Mouse (Mus musculus): ENCODE measurements around the gene Mrgprh. TPM values are rescaled to one million over a fixed set of nuclear protein-coding genes. Genes with fewer than 3 reads are reported as not detected.
"Not testable (repeated sequence)": the region's sequence is repeated elsewhere in the genome, so short reads cannot be mapped to it uniquely, and the experiment has no call there.

Mrgprh gene
- polyA plus RNA-seq, 1 experiment: not detected

GRCm38 (mm10) chr17:12887021-12887775 is 11.4 kb downstream of the Mrgprh start:
- no peak for TF ChIP-seq MYOD1 (IDR thresholded peaks at IDR 0.05; ENCODE audit: control insufficient read depth in 1 of 3, insufficient read length in 2 of 3, low read depth in 2 of 3)
- TF ChIP-seq MAX (IDR thresholded peaks at IDR 0.05; ENCODE audit: low read depth): no peak
- no peak for TF ChIP-seq POLR2AphosphoS2 (IDR thresholded peaks at IDR 0.05; ENCODE audit: insufficient read length, low read depth)
- no peak for TF ChIP-seq TCF12 (IDR thresholded peaks at IDR 0.05; ENCODE audit: insufficient read depth, poor library complexity, severe bottlenecking)
- TF ChIP-seq SRF (IDR thresholded peaks at IDR 0.05; ENCODE audit: control insufficient read depth, insufficient read length, low read depth): no peak
- no peak for TF ChIP-seq REST (IDR thresholded peaks at IDR 0.05; ENCODE audit: insufficient read depth, insufficient read length)
- no peak for TF ChIP-seq E2F4 (IDR thresholded peaks at IDR 0.05; ENCODE audit: insufficient read depth)
- no peak for TF ChIP-seq POLR2A (IDR thresholded peaks at IDR 0.05; ENCODE audit: insufficient read length, low read depth)
- no peak for TF ChIP-seq USF1 (IDR thresholded peaks at IDR 0.05; ENCODE audit: low read depth)
- no peak for TF ChIP-seq MYOG (IDR thresholded peaks at IDR 0.05; ENCODE audit: control insufficient read depth in 1 of 3, insufficient read depth in 1 of 3, insufficient read length in 2 of 3, low read depth in 2 of 3)
- no peak for TF ChIP-seq CEBPB (IDR thresholded peaks at IDR 0.05; ENCODE audit: insufficient read depth, poor library complexity, severe bottlenecking)
- no peak for TF ChIP-seq TCF3 (IDR thresholded peaks at IDR 0.05; ENCODE audit: insufficient read length, low read depth)

GRCm38 (mm10) chr17:12891054-12891453 is 15.2 kb downstream of the Mrgprh start:
- no peak overlapping the region for H3K4me2 ChIP-seq (ENCODE audit: low read depth)
- H3K36me3 ChIP-seq (ENCODE audit: control insufficient read depth, insufficient read depth): no peaks in the 10 kb centered on the region
- no peak overlapping the region for H3K4me3 ChIP-seq
- TF ChIP-seq POLR2AphosphoS2 (IDR thresholded peaks at IDR 0.05; ENCODE audit: insufficient read length, low read depth) (no peak), MYOG (IDR thresholded peaks at IDR 0.05; ENCODE audit: control insufficient read depth in 1 of 3, insufficient read depth in 1 of 3, insufficient read length in 2 of 3, low read depth in 2 of 3) (no peak), MYOD1 (IDR thresholded peaks at IDR 0.05; ENCODE audit: control insufficient read depth in 1 of 3, insufficient read length in 2 of 3, low read depth in 2 of 3) (no peak), USF1 (IDR thresholded peaks at IDR 0.05; ENCODE audit: low read depth) (no peak), POLR2A (IDR thresholded peaks at IDR 0.05; ENCODE audit: insufficient read length, low read depth) (no peak), CEBPB (IDR thresholded peaks at IDR 0.05; ENCODE audit: insufficient read depth, poor library complexity, severe bottlenecking) (no peak), SRF (IDR thresholded peaks at IDR 0.05; ENCODE audit: control insufficient read depth, insufficient read length, low read depth) (no peak)
- no peaks in the 10 kb centered on the region for H3K27me3 ChIP-seq (ENCODE audit: control insufficient read depth, insufficient read depth, insufficient read length)
- H3K79me2 ChIP-seq (ENCODE audit: control insufficient read depth, insufficient read depth): no peaks in the 10 kb centered on the region
- no peak overlapping the region for H3ac ChIP-seq (ENCODE audit: control insufficient read depth, insufficient read length)

More at GRCm38 (mm10) chr17:12887021-12887775, 11.4 kb downstream of the Mrgprh start:
- no peak overlapping the region for H3ac ChIP-seq (ENCODE audit: control insufficient read depth, insufficient read length)
- no peak overlapping the region for H3K4me3 ChIP-seq
- no peak overlapping the region for H3K4me2 ChIP-seq (ENCODE audit: low read depth)
- no peaks in the 10 kb centered on the region for H3K27me3 ChIP-seq (ENCODE audit: control insufficient read depth, insufficient read depth, insufficient read length)
- H3K36me3 ChIP-seq (ENCODE audit: control insufficient read depth, insufficient read depth): no peaks in the 10 kb centered on the region
- no peaks in the 10 kb centered on the region for H3K79me2 ChIP-seq (ENCODE audit: control insufficient read depth, insufficient read depth)

- H3ac ChIP-seq (ENCODE audit: control insufficient read depth, insufficient read length): no peak overlapping the region
- no peaks in the 10 kb centered on the region for H3K36me3 ChIP-seq (ENCODE audit: control insufficient read depth, insufficient read depth)
- H3K4me3 ChIP-seq: no peak overlapping the region
- no peak overlapping the region for H3K4me2 ChIP-seq (ENCODE audit: low read depth)
- no peaks in the 10 kb centered on the region for H3K79me2 ChIP-seq (ENCODE audit: control insufficient read depth, insufficient read depth)
- no peak for TF ChIP-seq CEBPB (IDR thresholded peaks at IDR 0.05; ENCODE audit: insufficient read depth, poor library complexity, severe bottlenecking)
- TF ChIP-seq MAX (IDR thresholded peaks at IDR 0.05; ENCODE audit: low read depth): no peak
- TF ChIP-seq POLR2AphosphoS2 (IDR thresholded peaks at IDR 0.05; ENCODE audit: insufficient read length, low read depth): no peak
- TF ChIP-seq SRF (IDR thresholded peaks at IDR 0.05; ENCODE audit: control insufficient read depth, insufficient read length, low read depth): no peak
- TF ChIP-seq USF1 (IDR thresholded peaks at IDR 0.05; ENCODE audit: low read depth): no peak
- TF ChIP-seq TCF12 (IDR thresholded peaks at IDR 0.05; ENCODE audit: insufficient read depth, poor library complexity, severe bottlenecking): no peak
- no peak for TF ChIP-seq POLR2A (IDR thresholded peaks at IDR 0.05; ENCODE audit: insufficient read length, low read depth)
- TF ChIP-seq REST (IDR thresholded peaks at IDR 0.05; ENCODE audit: insufficient read depth, insufficient read length): no peak
- TF ChIP-seq TCF3 (IDR thresholded peaks at IDR 0.05; ENCODE audit: insufficient read length, low read depth): no peak
- TF ChIP-seq E2F4 (IDR thresholded peaks at IDR 0.05; ENCODE audit: insufficient read depth): no peak
- no peak for TF ChIP-seq MYOD1 (IDR thresholded peaks at IDR 0.05; ENCODE audit: control insufficient read depth in 1 of 3, insufficient read length in 2 of 3, low read depth in 2 of 3)
- no peak for TF ChIP-seq MYOG (IDR thresholded peaks at IDR 0.05; ENCODE audit: control insufficient read depth in 1 of 3, insufficient read depth in 1 of 3, insufficient read length in 2 of 3, low read depth in 2 of 3)
- H3K27me3 ChIP-seq (ENCODE audit: control insufficient read depth, insufficient read depth, insufficient read length): no peaks in the 10 kb centered on the region
These were observed 16.2 kb downstream of the Mrgprh start for GRCm38 (mm10) chr17:12892033-12892432.

GRCm38 (mm10) chr17:12897674-12898073 is 21.8 kb downstream of the Mrgprh start:
- Histone ChIP-seq H3K79me2 (ENCODE audit: control insufficient read depth, insufficient read depth) (no peaks in the 10 kb centered on the region), H3K27me3 (ENCODE audit: control insufficient read depth, insufficient read depth, insufficient read length) (no peaks in the 10 kb centered on the region), H3K4me2 (ENCODE audit: low read depth) (no peak overlapping the region), H3K4me3 (no peak overlapping the region), H3ac (ENCODE audit: control insufficient read depth, insufficient read length) (no peak overlapping the region), H3K36me3 (ENCODE audit: control insufficient read depth, insufficient read depth) (no peaks in the 10 kb centered on the region)
- TF ChIP-seq POLR2AphosphoS2 (IDR thresholded peaks at IDR 0.05; ENCODE audit: insufficient read length, low read depth) (no peak), SRF (IDR thresholded peaks at IDR 0.05; ENCODE audit: control insufficient read depth, insufficient read length, low read depth) (no peak), REST (IDR thresholded peaks at IDR 0.05; ENCODE audit: insufficient read depth, insufficient read length) (no peak), E2F4 (IDR thresholded peaks at IDR 0.05; ENCODE audit: insufficient read depth) (no peak), TCF12 (IDR thresholded peaks at IDR 0.05; ENCODE audit: insufficient read depth, poor library complexity, severe bottlenecking) (no peak), TCF3 (IDR thresholded peaks at IDR 0.05; ENCODE audit: insufficient read length, low read depth) (no peak), MYOG (IDR thresholded peaks at IDR 0.05; ENCODE audit: control insufficient read depth in 1 of 3, insufficient read depth in 1 of 3, insufficient read length in 2 of 3, low read depth in 2 of 3) (no peak), USF1 (IDR thresholded peaks at IDR 0.05; ENCODE audit: low read depth) (no peak)

GRCm38 (mm10) chr17:12898607-12899006 is 22.8 kb downstream of the Mrgprh start:
- H3ac ChIP-seq (ENCODE audit: control insufficient read depth, insufficient read length); H3K36me3 ChIP-seq (ENCODE audit: control insufficient read depth, insufficient read depth); H3K4me2 ChIP-seq (ENCODE audit: low read depth): not testable (repeated sequence)

More at GRCm38 (mm10) chr17:12898607-12899006, 22.8 kb downstream of the Mrgprh start:
- H3K79me2 ChIP-seq (ENCODE audit: control insufficient read depth, insufficient read depth); H3K27me3 ChIP-seq (ENCODE audit: control insufficient read depth, insufficient read depth, insufficient read length); H3K4me3 ChIP-seq: not testable (repeated sequence)

All from myocyte (in vitro differentiated cells).